Mouse (Mus musculus) lung, postnatal 36 days (tissue): ENCODE measurements around the gene Dpp9.

ENCODE experiments used
- DNase-seq: peaks from one replicate; pipeline ENCODE4 v3.0.0; 2022; ENCODE audit warnings: mixed read lengths

Dpp9 gene

DNA sequence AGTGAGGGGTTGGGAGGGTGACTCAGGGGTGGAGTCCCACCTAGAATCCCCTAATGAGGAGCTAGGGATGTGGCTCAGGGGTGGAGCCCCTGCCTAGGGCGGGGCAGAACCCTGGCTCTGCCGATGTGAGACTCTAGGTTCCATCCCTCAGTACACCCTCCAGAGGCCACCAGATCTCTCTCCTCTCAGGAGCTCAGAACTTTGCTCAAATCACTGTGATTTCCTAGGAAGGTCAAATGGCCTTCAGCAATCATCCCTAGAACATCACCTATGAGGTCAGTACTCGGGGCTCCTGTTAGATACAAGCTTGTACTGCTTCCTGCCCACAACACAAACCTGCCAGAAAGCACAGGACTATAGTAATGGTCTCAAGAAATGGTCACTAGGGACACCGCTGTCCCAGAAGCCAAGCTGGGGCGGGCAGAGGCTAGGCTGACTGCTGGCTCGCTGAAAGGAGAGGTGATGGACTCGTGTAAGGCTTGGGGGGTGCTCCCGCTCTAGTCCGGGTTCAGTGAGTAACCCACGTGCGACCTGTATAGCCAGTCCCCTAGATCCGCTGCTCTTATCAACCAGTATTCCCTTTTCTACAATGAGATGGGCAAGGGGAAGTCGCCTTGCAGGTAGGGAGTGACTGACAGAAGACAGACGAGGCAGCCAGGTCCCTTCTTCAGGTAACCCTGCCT lies 35.6 kb downstream of the Dpp9 start:
- no peak for DNase-seq

DNA sequence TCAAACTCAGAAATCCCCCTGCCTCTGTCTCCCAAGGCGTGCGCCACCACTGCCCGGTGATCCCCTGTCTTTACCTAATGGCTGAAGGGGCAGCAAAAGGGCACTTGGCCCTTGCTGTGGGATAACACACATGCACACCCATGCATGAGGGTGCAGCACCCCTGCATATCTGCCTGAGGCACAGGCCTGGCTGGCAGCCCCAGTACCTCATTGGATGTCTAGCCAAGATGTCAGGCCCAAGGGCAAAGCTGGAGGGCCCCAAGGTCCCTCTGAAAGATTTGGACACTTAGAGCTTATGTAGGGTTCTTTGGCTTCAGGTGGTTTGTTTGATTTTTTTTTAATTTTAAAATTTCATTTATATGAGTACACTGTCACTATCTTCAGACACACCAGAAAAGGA lies 43.3 kb downstream of the Dpp9 start:
- DNase-seq, result no peak

DNA sequence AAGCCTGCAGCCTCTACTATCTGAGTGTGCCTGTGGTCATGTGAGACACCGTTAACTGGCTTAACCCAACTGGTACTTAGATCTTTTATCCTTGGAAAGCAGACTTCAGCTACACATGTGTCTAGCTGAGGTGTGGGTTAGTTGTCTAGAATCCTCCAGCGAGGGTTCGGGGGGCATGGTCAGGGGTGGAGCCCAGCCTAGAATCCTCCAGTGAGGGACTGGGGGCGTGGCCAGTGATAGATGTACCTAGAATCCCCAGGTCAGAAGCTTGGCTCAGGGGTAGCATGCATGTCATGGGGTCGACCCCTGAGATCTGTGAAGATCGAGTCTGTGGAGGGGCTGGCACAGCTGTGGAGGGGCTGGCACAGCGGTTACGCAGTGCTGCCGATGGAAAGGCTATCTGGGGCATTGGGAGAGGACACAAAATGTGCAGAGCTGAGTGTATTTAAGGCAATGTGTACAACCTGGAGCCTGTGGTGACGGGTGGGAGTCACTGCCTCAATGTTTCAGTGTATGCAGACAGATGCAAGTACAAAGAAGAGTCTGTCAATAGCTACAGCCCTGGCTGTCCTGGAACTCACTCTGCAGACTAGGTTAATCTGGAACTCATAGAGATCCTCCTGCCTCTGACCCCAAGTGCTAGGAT lies 45.2 kb downstream of the Dpp9 start:
- no peak for DNase-seq

DNA sequence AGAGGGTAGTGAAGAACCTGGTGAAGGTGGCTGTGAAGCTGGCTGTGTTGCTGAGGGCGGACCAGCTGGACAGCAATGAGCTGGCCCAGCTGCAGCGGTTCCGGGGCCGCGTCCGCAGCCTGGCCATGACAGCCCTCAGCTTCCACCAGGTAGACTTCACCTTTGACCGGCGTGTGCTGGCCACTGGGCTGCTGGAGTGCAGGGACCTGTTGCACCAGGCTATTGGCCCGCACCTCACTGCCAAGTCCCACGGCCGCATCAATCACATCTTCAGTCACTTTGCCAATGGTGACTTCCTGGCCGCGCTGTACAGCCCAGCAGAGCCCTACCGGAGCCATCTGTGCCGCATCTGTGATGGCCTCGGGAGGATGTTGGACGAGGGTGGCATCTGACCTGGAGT lies 46.8 kb downstream of the Dpp9 start:
- DNase-seq, result no peak

DNA sequence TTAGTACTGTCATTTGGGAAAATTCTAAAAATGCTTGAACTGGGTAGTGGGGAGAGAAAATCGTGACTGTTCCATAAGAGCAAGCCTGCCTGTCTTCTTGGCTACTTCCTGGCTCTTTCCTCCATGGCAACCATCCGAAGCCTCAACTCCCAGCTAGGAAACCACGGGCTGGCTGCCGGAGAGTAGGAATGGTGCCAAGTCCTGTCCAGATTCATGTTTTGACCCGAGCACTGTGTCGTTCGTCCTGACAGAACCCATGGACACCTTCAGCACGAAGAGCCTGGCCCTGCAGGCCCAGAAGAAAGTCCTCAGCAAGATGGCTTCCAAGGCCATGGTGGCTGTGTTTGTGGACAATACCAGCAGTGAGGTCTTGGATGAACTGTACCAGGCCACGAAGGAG lies 47.2 kb downstream of the Dpp9 start:
- DNase-seq, result no peak

DNA sequence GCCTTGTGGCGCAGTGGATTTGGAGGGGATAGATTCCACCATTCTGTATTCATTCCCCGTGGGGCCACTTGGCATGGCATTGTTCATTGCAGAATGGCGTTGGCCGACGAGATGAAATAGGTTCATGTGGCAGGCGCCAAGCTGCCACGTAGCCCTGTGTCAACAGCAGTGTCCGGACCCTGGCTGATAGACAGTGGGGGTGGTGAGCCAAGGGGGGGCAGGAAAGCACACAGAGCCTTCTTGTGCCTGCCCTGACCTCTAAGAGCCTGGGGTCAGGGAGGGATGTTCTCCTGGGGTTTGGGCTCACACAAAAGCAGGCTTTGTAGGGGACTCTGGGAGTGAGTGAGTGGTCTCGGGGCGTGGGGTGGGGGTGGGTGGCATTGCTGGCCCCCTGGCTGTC lies 48.1 kb downstream of the Dpp9 start:
- no peak for DNase-seq

DNA sequence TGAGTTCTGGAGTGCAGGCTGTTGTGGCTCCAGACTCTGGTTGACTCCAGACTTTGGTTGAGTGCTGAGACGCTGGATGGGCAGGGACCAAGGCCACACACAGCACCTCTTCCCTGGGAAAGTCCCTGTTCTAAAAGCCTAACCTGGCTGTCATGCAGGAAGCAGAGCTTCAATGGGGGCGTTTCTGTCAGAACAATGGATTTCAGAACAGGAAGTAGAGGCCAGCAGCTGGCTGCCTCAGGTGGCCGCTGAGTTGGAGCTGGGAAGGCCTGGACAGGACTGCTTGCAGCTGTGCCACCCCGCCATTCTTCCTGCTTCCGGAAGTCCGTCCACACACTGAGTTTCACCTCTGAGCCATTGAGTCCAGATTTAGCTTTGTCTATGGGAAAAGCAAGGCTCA lies 48.9 kb downstream of the Dpp9 start:
- DNase-seq, result no peak

DNA sequence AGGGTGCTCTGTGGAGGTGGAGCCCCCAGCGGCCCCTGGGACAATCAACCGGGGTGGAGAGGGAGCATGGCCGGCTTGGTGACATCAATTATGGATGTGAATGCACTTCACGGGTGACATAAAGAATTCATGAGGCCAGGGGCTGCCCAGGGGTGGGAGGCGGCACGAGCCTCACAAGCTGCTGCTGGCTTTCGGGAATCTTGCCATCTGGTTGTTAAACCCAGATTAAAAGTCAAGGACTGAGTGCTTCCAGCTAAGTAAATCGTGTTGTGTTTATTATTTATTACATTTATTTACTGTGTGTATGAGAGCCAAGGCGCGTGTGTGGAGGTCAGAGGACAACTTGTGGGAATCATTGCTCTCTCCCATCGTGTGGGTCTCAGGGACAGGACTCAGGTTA lies 53.0 kb downstream of the Dpp9 start:
- no peak for DNase-seq

DNA sequence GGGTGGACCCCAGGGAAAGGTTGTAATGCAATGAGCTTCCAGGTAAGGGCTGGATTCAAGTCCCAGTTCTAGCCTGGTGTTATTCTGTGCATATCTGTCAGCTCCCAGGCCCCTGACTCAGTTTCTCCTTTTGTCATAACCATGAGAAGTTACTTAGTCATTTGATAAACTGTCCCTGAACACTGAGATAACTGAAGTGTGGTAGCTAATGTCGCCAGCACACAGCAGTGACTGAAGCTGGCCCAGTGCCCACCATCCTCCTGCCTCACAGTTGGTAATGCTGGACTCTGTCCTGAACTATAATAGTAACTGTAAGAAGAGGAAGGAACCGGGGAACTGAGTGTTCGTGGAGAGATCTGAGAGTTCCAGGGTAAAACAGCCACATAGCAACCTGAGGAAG lies 54.2 kb downstream of the Dpp9 start:
- no peak for DNase-seq

DNA sequence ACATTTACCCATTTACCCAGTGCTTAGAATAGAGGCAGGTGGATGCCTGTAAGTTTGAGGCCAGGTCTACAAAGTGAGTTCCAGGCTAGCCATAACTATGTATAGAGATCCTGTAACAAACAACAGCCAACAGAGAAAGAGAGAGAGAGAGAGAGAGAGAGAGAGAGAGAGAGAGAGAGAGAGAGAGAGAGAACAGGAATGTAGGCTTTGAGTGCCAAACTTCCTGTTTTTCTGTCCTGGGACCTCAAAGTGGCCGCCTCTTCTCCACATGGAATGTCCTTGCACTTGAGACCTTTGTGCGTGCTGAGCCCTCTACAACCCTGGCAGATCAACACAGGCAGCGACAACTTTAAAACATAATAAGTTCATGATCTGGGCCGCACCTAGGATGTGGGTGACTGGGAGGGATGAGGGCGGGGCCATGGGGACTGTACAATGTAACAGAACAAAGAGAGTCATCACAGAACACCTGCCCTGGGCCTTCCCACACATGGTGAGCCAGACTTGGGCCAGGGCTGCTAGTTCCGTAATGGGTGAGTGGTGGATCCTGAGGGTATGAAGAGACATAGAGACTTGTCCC lies 55.1 kb downstream of the Dpp9 start:
- peak; percentile 43 for DNase-seq

DNA sequence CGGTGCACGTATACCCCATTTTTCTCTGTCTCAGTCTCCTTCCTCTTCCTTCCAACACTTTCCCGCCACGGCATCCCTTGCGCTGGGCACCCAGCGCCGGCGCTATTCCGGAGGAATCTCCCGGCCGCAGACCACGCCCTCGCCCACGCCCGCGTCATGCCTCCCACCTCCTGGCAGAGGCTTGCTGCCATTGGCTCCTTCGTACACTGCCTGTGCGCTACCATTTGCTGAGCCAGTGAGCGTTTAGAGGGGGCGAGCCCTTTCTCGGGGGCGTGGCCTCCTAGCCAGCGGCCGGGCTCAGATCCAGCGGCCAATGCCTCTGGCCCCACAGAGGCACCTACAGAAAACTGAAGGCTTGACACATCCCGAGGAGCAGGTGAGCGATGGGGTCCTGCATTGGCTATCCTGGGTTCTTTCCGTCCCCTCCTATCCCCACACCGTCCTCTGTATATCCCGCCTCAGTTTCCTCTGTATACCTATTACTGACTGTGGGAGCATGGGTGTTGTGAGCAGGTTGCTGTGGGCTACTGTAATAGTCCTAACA lies 56.4 kb downstream of the Dpp9 start, which contains the start of gene Tnfaip8l1:
Gene Tnfaip8l1 (plus strand): TSS at position 247 of the 544 bp plus-strand sequence.
- DNase-seq, result peak; percentile 98

DNA sequence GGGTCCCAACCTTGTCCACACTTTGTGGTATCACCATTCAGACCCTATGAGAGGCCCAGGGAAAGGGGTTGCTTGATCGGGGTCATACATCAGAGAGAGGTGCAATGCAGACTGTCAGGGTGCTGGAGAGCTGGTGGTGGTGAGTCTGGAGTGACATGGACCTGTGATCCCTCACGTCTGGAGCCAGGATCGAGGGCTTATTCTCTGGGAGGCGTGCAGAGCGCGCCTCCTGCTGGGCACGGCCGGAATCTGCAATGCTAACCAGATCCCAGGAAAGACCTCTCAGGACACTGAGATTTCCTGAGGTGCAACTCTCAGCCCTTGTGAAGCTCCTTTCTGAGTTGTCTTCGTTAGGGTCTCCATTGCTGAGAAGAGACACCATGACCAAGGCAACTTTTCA lies 59.0 kb downstream of the Dpp9 start:
- DNase-seq, result peak; percentile 76

DNA sequence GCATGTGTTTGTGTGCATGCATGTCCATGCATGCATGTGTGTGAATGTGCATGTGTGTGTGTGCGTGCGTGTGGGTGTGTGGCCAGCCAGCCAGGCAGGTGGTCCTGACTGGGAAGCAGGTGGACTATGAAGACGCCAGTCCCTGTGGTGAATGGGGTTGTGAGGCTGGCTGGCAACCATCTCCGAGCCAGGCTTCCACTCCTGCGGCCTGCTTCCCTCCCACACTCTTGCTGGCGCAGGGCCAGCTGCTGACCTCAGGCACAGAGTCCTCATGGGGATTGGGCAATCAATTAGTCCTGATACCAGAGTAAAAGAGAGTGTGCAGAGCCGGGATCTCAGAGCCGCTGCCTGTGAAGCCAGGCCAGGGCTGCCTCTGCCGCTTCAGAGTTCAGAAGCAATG lies 65.1 kb downstream of the Dpp9 start:
- peak; percentile 88 for DNase-seq

DNA sequence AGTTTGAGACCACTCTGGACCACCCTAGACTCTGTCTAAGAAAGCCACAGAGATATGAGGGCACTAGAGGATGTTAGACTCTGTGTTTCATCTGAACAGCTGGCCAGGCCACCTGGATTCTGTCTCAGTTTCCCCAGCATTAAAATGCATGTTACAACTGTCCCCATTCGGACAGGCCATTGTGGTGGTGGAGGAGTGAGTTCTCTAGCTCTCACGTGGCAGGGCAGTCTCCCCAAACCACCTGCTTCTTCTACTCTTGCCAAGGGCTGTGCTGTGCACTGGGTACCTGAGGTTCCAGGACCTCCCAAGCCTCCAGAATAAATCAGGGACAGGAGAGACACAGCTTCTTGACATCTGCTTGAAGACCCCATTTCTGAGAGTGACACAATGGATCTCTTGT lies 68.8 kb downstream of the Dpp9 start:
- no peak for DNase-seq

DNA sequence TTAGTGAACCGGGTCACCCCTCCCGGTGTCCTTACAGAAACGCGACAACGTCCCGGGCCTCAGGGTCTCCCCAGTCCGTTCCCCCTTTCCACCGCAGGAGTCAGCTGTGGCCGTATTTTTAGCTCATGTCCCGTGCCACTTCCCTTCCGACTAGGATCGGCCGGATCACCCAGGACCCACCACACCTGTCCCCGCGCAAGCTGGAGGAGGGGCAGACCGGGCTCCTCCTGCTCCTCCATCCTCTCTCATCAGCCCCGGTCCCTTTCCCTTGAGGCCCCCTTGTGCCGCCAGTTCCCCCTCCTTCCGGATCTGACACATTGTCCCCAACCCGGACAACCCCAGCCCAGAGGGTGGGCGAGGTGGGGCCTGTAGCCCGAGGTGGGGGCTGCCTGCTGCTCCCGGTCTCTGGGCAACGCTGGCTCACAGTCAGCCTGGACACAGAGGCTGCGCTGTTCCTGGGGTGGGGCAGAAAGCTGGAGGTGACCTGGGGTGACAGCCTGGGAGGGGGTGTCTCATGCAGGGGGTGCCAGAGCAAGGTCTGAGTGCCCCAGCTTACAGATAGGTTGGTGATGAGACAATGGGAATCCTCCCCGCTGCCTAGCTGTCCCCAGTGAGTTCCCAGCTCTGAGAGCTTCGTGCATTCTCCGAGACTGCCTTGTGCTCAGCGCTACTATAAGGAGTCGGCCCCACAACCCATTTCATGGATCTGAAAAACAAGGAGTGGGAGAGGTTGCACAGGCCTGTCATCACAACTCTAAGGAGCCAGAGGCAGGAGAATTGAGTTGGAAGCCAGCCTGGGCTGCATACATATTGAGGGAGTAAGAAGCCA lies 69.7 kb downstream of the Dpp9 start:
- DNase-seq, result no peak

DNA sequence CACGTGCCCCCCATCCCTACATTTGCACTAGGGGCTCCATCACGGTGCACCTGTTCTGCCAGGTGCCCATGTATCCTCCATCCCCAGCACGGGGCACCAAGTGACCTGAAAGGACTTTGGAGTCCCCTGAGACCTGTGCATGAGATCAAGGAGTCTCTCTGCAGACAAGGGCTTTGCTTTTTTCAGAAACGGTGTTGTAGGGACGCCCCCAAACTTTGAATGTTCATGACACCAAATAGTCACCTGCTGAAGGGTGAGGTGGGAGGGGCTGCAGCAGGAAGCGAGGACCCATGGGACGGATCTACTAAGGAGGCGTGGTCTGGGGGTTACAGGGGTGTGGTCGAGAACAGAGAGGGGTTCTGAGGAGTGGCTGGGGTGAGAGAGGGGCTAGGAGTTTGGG lies 70.4 kb downstream of the Dpp9 start:
- no peak for DNase-seq

DNA sequence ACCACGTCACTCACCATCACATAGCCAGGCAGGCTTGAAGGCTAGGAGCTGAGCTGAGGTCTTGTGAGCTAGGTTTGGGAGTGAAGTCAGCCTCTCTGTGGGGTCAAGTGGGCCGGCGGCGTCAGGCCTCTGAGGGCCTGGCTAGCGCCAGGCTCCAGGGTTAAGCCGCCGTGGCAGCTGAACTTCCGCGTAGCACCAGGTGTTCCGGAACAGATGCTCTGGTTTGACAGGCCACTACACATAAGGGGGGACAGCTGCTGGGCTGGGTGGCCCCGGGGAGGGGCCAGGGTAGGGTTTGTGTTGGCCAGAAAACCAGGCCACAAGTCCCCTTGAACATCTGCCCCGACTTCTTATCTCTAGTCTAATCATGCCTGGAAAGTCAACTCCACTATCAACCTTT lies 71.3 kb downstream of the Dpp9 start:
- DNase-seq, result no peak

DNA sequence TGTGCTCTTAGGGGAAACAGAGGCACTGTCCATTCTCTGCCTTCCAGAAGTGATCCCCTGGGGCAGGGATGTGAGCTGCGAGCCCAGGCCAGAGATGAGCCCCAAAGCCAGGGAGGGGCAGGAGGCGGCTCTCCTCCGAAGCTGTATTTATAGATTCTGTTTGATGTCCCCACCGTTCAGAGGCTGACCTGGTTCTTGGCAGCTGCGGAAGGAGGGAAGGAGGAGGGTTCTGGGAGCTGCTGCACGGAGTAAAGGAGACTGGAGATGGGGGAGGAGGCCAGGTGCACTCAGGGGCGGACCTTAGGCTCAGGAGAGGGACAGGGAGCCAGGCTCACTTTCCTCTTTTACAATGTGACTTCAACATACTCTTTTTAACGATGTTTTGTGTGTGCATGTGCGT lies 72.6 kb downstream of the Dpp9 start:
- no peak for DNase-seq

DNA sequence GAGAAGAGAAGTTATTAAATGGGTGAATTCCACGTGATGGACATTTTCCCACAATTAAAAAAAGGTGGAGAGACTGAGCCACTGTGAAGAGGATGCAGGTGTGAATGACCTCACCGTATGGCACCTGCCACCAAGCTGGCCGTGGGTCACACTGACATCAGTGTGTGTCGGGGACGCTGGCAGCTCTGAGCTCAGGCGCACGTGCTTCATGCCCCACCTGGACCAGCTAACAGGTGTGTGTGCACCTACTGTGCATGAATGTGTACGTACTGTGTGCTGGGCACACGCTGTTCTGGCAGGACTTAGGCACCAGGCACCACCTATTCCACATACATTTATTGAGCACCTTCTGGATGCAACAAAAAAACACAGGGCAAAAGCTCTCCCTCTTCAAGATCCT lies 74.2 kb downstream of the Dpp9 start:
- DNase-seq, result no peak

DNA sequence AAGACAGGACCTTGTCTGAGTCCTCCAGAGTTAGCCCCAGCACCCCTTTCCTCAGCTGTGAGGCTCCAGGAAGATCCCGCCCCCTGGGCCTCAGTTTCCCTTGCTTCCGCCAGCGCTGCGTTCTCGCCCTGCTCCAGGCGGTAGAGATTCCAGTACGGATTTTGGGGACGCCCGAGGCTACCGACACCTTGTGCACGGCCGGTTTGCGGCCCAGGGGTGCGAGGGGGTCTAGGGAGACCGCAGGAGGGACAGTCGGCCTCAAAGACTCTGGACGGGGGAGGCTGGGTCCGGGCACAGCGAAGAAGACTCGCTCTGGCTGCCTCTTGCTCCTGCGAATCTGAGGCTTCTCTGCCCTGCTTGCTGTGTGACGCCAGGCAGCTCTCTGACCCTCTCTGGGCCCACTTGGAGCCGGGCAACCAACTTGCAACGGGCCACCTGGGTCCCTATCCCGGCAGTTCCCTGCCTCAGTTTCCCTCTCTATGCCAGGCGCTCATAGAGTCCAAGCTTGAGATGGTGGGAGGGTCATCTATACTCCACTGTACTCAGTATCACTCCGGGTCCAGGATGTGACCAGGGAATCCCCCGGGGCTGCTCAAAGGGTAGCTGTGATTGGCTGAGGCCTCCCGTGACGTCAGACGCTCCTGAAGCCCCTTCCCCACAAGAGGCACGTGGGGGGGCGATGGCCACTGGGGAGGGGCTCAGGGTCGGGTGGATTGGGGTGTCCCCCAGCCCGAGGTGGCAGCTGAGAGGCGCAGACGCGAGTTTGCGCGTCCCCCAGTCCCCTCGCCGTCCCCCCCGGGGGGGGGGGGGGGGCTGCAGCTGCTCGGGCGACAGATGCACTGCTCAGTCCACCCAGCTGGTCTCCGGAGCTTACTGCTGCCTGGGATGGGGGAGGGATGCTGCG lies 76.8 kb downstream of the Dpp9 start:
- no peak for DNase-seq

DNA sequence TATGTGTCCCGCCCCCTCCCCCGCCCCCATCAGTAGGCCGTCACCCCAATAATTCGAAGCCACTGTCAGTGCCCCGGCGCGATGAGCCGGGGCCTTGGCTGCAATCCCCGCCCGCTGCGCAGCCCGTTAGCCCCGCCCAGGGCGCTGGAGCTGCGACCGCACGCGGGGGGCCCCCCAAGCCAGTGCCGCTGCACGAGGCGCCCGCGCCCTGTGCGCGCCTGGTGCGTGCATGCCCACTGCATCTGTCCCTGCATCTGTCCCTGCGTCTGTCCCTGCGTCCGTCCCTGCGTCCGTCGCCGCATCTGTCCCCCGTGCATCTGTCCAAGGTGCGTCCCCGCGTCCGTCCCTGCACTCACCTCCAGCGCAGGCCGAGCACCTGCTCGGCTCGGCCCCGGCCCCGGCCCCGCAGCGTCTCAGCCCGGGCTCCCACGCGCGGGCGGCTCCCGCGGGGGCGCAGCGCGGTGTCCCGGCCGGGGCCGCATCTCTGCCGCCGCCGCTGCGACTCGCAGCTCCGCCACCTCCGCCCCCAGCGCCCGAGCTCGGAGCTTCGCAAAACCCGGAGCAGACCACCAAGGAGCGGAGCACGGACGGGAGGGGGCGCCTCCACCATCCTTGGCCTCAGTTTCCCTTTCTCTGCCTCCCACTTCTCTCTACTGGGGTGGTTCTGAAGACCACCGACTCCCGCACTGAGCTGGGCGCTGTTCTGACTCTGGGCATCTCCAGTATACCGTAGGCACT lies 78.7 kb downstream of the Dpp9 start, which contains the start of gene Sema6b:
Gene Sema6b (minus strand): TSS at position 486 of the 738 bp plus-strand sequence.
- DNase-seq, result peak; percentile 35
